Mouse (Mus musculus) adrenal gland, adult (tissue): ENCODE measurements at regions not wholly inside any gene's neighbourhood (a gene's known extent, or its start where the extent isn't known, plus 50 kb on each side); places are given as distances from the start of the nearest gene placed in this dataset.

ENCODE experiments used
- DNase-seq, 2 experiments: peaks; one replicate each; pipeline ENCODE4 v3.0.0; 2022 to 2023; ENCODE audit warnings: low spot score in 1 of 2; ENCODE audit not compliant: inconsistent age in 2 of 2

- DNase-seq = peak in 1 of 2 experiments; percentile 72
These were observed 89.9 kb upstream of the Mef2a start for GRCm38 (mm10) chr7:67462591-67462990.

GRCm38 (mm10) chr7:67461333-67462255 lies 88.9 kb upstream of the Mef2a start:
- peak; percentile 81 to 90 for DNase-seq

DNA sequence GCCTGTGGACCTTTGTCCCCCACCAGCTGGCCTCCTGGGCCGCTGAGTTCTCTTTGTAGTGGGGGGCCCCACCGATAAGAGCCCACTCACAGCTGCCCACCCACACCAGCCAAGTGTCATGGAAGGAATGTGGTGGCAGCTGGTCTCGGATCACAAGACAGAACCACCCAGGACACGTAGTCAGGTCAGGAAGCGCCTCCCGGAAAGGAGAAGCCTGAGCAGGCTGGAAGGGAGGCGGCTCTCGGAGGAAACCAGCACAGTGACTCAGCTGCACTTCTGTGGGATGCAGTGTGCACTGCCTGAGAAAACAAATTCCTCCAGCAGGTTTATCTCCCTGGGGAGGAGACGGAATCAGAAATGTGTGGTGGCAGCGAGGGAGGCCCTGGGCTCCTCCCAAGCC lies 87.2 kb upstream of the Mef2a start:
- peak; percentile 61 to 70 for DNase-seq

DNA sequence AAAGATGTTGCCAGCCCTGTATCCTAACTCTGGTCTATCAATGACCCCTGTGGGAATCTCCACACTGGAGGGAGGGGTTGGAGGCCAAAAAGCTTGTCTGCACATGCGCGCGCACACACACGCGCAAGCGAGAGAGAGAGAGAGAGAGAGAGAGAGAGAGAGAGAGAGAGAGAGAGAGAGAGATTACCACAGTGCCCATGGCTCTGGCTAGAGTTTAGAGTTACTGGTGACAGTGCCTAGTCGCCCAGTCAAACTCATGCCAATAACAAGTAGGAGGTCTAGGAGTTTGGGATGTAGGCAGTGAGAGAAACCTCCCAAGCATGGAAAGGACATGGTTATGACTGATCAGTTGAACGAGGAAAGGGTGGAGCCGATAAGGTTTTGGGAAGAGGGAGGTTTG lies 86.6 kb upstream of the Mef2a start:
- no peak for DNase-seq

- DNase-seq = no peak
These were observed 86.0 kb upstream of the Mef2a start for GRCm38 (mm10) chr7:67458640-67459039.

DNA sequence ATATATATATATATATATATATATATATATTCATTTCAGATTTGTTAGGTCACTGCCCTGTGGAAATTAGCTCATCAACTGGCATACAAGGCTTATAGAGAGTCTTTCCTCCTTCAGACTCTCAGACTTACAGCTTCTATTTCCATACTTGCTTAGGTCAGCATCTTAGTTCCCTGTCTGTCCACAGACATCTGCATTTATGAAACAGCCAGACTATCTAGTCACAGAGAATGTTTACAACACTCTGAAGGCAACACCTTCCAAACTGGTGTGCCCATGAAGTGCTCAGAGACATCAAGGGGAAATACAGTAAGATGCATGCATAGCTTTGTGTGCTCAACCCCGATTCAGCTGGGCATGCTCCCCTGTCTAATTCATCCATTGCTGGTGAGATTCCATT lies 85.2 kb upstream of the Mef2a start:
- DNase-seq = no peak

- DNase-seq = no peak
These were observed 83.4 kb upstream of the Mef2a start for GRCm38 (mm10) chr7:67456015-67456414.

DNA sequence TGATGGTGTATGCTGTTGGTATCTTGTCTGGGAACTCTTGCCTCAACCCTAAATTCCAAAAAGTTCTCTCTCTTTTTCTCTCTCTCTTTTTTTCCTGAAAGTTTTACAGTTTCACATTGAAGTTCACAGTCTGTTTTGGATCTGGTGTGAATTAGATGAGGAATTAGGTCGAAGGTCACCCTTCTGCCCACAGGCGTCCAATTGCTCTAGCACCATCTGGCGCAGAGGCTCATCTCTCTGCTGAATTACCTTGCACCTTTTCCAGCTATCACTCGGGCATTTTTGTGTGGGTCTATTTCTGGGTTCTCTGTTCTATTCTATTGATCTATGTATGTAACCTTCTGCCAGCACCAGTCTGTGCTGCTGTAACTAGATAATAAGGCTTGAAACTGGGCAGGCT lies 81.8 kb upstream of the Mef2a start:
- no peak for DNase-seq

DNA sequence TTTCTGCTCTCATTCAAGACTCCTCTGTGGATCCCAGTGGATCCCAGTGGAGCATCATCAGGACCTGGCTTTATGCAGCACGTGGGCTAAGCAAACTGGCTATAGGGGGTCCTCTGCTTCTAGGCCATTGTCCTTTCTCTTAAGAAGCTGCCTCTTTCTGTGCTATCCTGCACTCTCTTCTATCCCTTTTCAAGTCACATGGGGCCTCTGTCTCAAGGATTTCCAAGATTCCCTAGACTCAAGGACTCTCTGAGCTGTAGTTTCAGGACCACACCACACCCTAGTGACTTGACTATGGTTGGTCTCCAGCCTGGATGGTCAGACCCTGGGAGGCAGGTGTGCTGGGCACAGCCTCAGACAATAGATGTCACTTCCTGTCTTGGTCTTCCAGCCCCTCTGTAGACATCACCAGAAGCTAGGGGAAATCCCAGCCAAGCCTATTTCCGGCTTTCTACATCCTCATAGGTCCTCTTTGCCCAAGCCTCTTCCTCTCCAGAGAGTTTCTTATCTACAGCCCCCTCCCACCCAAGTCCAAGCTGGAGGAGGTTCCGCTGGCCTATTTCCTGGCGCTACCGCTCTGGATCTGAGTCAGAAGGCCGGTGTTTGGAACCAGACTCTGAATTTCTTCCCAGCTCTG lies 78.6 kb upstream of the Mef2a start:
- peak; percentile 45 to 71 for DNase-seq

DNA sequence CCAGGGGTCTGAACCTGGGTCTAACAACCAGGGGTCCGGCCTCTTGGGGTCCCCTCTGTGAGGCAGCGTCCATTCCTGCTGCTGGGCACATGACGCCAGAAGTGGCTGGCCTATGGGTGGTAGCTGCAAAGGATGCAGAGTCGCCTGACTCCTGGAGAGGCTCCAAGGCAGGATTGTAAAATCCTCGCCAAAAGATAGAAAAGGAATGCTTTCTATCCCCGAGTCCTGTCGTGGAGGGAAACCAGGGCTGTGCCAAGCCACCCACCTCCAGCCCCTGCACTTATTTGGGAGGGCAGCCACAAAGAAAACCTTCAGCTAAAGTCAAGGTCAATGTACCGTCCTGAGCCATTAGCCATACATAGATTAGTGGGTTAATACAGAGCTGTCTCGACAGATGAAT lies 73.9 kb upstream of the Mef2a start:
- peak in 1 of 2 experiments; percentile 76 for DNase-seq

- DNase-seq = peak in 1 of 2 experiments; percentile 52
These were observed 72.8 kb upstream of the Mef2a start for GRCm38 (mm10) chr7:67445203-67446041.

DNA sequence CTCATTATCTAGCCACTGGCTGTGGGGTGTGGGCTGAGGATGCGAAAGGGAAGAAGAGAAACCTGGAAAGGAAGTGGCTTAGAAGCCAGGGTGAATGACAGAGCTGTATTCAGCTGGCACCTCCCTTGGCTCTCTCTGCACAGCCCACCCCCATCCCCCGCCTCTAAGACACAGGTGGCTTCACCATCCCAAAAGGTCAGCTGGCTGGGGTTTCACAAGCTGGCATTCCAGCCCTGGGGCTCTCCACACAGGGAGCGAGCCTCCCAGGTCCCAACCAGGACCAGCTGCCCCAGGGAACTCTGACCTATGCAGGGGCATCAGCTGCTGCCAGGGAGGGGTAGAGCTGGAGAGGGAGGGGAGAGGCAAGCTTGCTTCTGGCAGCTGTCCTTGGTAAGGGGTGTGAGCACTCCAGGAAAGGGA lies 71.9 kb upstream of the Mef2a start:
- peak in 1 of 2 experiments; percentile 53 for DNase-seq

DNA sequence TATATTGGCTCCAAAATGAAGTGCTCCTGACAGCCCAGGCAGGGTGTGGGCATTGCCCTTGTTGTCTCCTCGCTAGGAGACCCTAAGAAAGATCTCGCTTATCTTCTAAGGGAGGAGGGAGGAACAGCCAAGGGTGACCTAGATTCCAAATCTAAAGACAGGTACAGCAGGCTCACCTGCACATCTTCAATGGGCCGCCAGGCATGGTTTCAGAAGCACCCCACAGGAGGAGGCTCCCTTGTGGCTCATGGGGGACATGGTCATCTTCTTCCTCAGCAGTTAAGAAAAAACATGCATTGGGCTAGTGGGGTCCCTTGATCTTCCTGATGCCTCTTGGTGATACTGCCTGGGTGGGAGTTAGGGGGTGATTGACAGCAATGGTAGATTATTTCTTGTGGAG lies 71.0 kb upstream of the Mef2a start:
- DNase-seq = no peak

- DNase-seq = peak; percentile 70 to 82
These were observed 70.4 kb upstream of the Mef2a start for GRCm38 (mm10) chr7:67443001-67443555.

- no peak for DNase-seq
These were observed 69.6 kb upstream of the Mef2a start for GRCm38 (mm10) chr7:67442284-67442683.

DNA sequence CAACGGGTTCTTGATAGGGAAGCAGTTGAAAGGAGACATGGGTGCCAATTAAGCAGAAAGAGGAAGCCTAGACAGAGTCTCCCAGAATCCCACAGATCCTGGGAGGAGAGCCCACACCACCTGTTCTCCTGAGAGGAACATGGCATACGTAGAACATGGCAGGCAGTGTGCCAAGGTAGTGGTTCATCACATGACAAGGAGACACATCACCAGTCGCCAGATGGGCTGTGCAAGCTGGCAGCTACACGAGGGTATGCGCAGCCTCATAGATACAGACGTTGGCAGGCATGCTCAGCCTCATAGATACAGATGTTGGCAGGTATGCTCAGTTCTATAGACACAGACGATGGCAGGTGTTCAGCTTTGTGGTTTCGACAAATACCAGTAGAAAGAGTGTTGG lies 68.1 kb upstream of the Mef2a start:
- no peak for DNase-seq

DNA sequence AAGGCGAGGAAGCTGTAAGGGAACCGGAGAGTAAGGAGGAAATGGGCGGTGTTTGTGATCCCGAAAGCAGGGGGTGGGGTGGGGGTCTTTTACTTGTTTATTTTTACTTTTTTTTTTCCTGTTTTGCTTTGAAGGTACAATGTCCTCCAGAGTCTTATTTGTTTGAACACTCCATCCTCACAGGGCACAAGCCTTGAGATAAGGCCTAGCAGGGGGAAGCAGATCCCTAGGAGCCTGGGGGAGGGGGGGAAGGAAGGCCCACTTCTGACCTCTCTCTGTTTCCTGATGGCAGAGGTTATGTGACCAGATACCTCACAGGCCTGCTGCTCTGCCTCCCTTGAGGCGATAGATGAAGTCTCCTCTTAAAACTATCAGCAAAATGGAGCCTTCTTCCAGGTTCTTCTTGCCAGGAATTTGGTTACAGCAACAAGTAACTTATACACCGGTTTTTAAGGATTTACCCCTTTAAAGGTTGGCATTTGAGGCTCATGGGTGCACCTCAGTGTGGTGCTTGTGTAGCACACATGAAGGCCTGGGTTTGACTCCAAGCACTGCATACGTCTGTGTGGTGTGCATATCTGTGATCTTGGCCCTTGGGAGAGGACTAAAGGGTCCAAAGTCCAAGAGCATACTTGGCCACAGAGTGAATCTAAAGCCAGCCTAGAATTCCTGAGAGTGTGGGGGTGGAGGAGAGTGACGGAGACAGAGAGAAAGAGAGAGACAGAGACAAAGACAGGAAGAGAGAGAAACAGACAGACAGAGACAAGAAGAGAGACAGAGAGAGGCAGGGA lies 64.8 kb upstream of the Mef2a start:
- DNase-seq = no peak

DNA sequence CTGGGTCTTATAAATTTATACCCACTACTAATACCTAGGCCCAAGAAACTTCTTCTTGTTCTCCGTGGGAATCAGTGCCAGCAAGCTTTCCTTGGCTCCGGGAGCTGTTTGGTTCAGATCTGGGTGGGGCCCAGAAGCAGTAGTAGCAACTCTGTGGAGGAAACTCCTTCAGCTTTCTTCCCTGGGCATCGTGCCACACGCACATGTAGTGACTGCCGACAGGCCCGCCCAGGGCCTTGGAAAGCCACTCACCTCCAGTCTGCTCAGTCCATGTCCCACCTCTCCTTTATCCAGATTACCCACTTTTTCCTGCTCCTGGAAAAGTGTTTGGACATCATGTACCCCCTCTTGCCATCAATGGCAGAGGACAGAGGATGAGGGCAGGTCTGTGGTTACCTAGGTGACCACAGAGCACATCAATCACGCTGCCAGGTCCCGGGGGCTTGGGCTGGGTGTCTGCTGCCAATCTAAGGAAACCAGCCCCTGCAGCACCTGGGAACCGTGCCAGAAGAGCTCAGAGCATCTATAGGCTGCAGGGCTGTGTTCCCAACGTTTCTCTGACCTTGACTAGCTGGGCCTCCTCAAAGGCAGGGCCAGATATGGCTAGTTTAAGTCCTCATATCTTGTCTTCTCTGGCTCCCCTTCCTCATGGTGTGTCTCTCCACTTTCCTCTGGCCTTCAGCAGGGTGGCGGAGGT lies 63.1 kb upstream of the Mef2a start:
- DNase-seq = peak in 1 of 2 experiments; percentile 64

DNA sequence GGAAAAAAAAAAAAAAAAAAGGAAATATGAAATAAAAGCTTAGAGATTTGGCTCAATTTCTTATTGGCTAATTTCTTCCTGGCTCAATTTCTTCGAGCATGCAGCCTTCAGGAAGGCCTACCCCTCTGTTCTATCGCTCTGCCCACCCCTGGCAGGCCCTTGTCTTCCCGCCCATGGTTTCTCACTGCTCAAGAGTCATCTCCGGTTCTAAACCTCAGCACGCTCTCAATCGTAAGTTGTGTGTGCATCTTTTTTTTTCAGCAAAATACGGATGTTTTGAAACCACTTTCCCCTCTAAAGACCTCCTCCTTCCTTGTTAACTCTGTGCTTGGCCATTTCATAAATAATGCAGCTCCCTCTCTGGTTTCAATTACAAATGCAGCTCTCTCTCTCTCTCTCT lies 58.3 kb upstream of the Mef2a start:
- DNase-seq = no peak

- no peak for DNase-seq
These were observed 57.4 kb upstream of the Mef2a start for GRCm38 (mm10) chr7:67430041-67430440.
